Mouse (Mus musculus): Measurements from ENCODE around the gene Ifrd1. TPM values are rescaled to one million over a fixed set of nuclear protein-coding genes. Genes with fewer than 3 reads are reported as not detected.
A peak's percentile ranks its signal among the peaks of the same experiment; 100 is the strongest.
"Not testable (repeated sequence)": the region's sequence is repeated elsewhere in the genome, so short reads cannot be mapped to it uniquely, and the experiment has no call there.

Ifrd1 gene
- total RNA-seq, 2 experiments from 2014 or later = 172 to 203 TPM

GRCm38 (mm10) chr12:40198019-40198418 is 50.3 kb downstream of the Ifrd1 start:
- no peak for DNase-seq

GRCm38 (mm10) chr12:40197511-40197910 is 50.8 kb downstream of the Ifrd1 start:
- peak; percentile 39 for DNase-seq

- DNase-seq = no peak
Observed at GRCm38 (mm10) chr12:40185474-40185873, 62.8 kb downstream of the Ifrd1 start.

- DNase-seq = peak; percentile 52
Observed at GRCm38 (mm10) chr12:40177089-40177488, 71.2 kb downstream of the Ifrd1 start.

GRCm38 (mm10) chr12:40176158-40176557 is 72.1 kb downstream of the Ifrd1 start:
- DNase-seq = no peak

- not testable (repeated sequence) for DNase-seq
Observed at GRCm38 (mm10) chr12:40175171-40175570, 73.1 kb downstream of the Ifrd1 start.

- DNase-seq = no peak
Observed at GRCm38 (mm10) chr12:40171637-40172036, 76.7 kb downstream of the Ifrd1 start.

- DNase-seq = no peak
Observed at GRCm38 (mm10) chr12:40169675-40170074, 78.6 kb downstream of the Ifrd1 start.

- no peak for DNase-seq
Observed at GRCm38 (mm10) chr12:40164621-40165020, 83.7 kb downstream of the Ifrd1 start.

- DNase-seq = no peak
Observed at GRCm38 (mm10) chr12:40160777-40161176, 87.5 kb downstream of the Ifrd1 start.

- no peak for DNase-seq
Observed at GRCm38 (mm10) chr12:40154188-40154587, 94.1 kb downstream of the Ifrd1 start.

GRCm38 (mm10) chr12:40152353-40153069 is 95.8 kb downstream of the Ifrd1 start:
- DNase-seq = no peak

Small RNA genes within 50 kb of the gene (microRNA-seq; reads per million reads assigned to microRNA genes)
- gene Mir1938 = 2.4 to 2.7 reads per million in 2 experiments

Other genes starting within 250 kb of the Ifrd1 start
- gene Arl4a, start 210.5 kb downstream of the Ifrd1 start, total RNA-seq (2021) = 10 to 100 TPM; 27.0 to 27.5 TPM
- gene Scin, start 114.3 kb downstream of the Ifrd1 start, total RNA-seq (2021) = 1 to 10 TPM; 2.3 to 2.5 TPM
- gene Lsmem1, start 49.0 kb downstream of the Ifrd1 start, total RNA-seq (2021) = 10 to 100 TPM; 23.4 to 23.6 TPM
- gene Zfp277, start 197.4 kb upstream of the Ifrd1 start, total RNA-seq (2021) = 10 to 100 TPM; 18.7 to 19.6 TPM
- gene Dock4, start 197.4 kb upstream of the Ifrd1 start, total RNA-seq (2021) = 10 to 100 TPM; 21.0 to 24.0 TPM

Measured in heart, postnatal 4 days (tissue).